Mouse (Mus musculus): ENCODE measurements around the gene Lrg1.

DNA sequence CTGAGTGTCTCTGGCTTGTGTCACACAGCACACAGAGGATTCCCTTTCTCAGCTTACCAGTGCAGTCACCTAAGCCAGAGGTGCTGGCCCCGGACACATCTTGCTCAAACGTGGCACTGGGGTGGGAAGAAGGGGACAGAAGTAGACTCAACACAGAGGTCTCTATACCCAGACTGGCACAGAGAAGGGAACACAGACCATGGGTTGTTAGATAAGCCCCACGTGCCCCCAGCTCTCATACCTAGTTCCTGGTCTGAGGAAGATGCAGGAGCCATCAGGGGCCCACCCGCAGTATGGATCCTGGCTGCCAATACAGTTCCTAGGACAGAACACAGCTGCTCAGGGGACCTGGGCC, 3.5 kb upstream of the Lrg1 start:
- TF ChIP-seq CTCF (conservative IDR thresholded peaks at IDR 0.05; ENCODE audit: low read length) (no peak), NANOG (IDR thresholded peaks at IDR 0.05; ENCODE audit: borderline replicate concordance, low read length) (no peak), POU5F1 (IDR thresholded peaks at IDR 0.05; ENCODE audit: borderline replicate concordance, low read length) (no peak)
